Mouse (Mus musculus) monocyte, adult 59 days (primary cell): ENCODE data around the gene Tm6sf2. TPM values are rescaled to one million over a fixed set of nuclear protein-coding genes. Genes with fewer than 3 reads are reported as not detected.

Experiments
- total RNA-seq, 2 experiments: library from RNA; stranded (reverse); gene quantifications; one replicate each; pipeline ENCODE4 v1.2.4; 2023

Tm6sf2 gene
- total RNA-seq, result not detected

DNA sequence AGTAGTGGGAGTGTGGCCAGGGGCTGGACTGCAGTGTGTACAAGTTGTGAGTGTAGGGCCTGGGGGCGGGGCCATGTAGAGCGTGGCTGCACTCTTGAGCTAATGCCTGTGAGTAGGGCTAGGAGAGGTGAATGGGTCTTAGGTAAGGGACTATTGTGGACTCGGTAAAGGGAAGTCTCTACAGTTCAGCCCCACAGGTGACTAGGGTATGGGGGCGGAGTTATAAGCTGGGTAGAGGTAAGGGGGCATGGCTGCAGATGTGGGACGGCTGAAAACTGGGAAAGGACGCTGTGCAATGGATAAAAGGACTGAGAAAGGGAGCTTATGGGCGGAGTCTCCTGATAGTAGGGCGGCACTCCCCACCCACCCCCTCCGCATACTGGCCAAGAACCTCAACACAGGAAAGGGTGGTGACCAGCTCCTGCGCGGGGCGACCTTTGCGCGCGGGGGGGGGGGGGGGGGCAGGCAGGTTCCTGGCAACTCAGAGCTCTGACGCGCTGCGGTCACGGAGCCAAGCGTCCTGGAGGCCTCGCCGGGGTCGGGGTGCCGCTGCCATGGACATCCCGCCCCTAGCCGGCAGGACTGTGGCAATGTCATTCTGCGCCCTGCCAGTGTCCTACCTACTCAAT is at the start of gene Tm6sf2:
TSS of gene Tm6sf2 (plus strand) at position 484 of the 629 bp plus-strand sequence.

DNA sequence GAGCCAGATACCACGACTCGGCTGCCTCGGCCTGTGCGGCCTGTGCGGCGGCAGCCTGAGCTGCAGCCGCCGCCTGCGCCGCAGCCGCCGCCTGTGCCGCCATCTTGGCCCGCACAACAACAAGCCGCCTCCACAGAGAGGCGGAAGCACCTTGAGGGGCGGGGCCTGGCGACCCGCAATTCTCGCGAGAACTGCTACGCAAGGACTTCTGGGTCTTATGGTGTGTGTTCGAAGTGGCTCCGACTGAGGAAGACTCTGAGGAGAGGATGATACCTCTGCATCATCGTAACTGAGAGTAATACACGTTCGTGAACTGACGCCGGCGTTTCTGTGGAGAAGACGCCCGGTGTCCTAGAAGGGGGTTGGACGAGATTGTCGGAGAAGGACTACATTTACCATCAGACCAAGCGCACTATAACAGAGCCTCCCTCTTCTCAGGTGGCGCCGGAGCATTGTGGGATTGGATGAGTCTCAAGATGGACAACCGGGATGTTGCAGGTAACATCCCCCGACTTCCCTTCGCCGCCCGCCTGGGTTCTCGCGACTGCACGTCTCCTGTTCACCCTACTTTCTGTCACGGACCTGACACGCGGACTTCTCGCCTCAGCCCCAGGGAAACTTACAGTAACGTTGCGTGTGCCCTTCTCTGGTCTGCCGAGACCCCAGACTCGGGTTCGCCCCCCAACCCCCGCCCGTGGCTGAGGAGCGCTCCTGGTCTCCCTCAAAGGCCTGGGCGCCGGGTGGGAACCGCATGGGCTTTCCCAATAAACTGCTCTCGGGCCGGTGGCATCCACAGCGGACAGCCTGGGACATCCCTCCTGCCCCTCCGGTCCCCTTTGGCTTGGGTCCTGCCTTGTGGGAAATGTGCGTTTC is 29.9 kb upstream of the Tm6sf2 start, which contains the start of the genes Mau2 and Sugp1:
TSS of gene Mau2 (minus strand) at position 152 of the 873 bp plus-strand sequence.
TSS of gene Sugp1 (plus strand) at position 231 of the 873 bp plus-strand sequence.

DNA sequence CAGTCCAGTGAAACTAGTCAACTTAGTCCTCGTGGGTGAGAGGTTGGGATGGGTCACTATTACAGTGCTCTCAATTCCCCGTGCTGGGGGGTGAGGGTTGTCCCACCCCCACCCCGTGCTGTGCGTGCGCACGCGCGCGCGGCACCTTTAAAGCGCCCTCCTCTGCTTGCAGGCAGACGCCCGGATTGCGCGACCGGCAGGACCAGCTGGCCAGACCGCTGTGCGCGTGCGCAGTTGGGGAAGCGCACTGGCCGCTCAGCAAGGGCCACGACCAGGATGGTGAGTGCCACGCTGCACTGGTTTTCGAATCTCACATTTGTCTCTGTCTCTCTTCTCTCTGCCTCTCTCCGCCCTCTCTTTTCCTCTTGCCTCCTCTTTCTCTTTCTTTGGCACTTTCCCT is 10.6 kb downstream of the Tm6sf2 start, which contains the start of gene Hapln4:
TSS of gene Hapln4 (plus strand) at position 173 of the 400 bp plus-strand sequence.

DNA sequence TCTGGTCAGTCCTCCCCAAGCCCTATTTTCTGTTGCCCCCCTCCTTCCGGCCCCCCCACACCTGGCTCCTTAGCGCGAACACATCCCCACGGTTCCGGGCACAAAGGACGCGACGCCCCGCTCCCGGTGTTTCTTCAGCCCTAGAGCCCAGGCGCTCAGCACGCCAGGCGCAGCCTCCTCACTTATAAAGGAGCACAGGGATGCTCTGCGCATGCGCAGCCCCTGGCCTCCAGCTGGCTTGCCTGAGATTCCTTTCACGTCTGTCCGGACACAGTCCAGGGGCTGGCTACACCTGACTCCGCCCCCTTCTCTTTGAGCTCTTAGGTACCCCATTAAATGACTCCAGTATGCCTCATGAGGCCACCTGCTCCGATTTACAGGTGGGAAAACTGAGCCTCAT is 47.9 kb downstream of the Tm6sf2 start, which contains the start of gene Ncan:
TSS of gene Ncan (minus strand) at position 207 of the 400 bp plus-strand sequence.

Other genes starting within 250 kb of the Tm6sf2 start
- gene Pbx4, start 240.4 kb upstream of the Tm6sf2 start, total RNA-seq, result not detected
- not detected for gene Cilp2, start 185.2 kb upstream of the Tm6sf2 start, total RNA-seq
- gene Tssk6, start 170.7 kb upstream of the Tm6sf2 start, total RNA-seq, result 1 to 10 TPM; 1.1 to 3.2 TPM
- 10 to 100 TPM; 52.0 to 58.5 TPM for gene Ndufa13, start 170.4 kb upstream of the Tm6sf2 start, total RNA-seq
- gene Yjefn3, start 170.2 kb upstream of the Tm6sf2 start, total RNA-seq, result 1 to 10 TPM in 1 of 2 experiments, not detected in 1; 1.7 TPM
- gene Gatad2a, start 76.5 kb upstream of the Tm6sf2 start, total RNA-seq, result 10 to 100 TPM; 71.9 to 72.4 TPM
- 10 to 100 TPM; 90.3 to 90.9 TPM for gene Mau2, start 30.2 kb upstream of the Tm6sf2 start, total RNA-seq
- gene Sugp1, start 30.1 kb upstream of the Tm6sf2 start, total RNA-seq, result 10 to 100 TPM; 31.1 to 32.2 TPM
- not detected for gene Hapln4, start 10.5 kb downstream of the Tm6sf2 start, total RNA-seq
- not detected for gene Ncan, start 47.9 kb downstream of the Tm6sf2 start, total RNA-seq
- gene Nr2c2ap, start 58.4 kb downstream of the Tm6sf2 start, total RNA-seq, result 10 to 100 TPM; 23.5 to 26.6 TPM
- 10 to 100 TPM; 16.6 to 16.8 TPM for gene Rfxank, start 66.2 kb downstream of the Tm6sf2 start, total RNA-seq
- gene Borcs8, start 66.6 kb downstream of the Tm6sf2 start, total RNA-seq, result 10 to 100 TPM; 40.9 to 43.7 TPM
- 1 to 10 TPM in 1 of 2 experiments, under 1 TPM in 1; 0.37 to 1.6 TPM for gene Mef2b, start 66.8 kb downstream of the Tm6sf2 start, total RNA-seq
- 10 to 100 TPM; 30.3 to 40.8 TPM for gene Tmem161a, start 99.4 kb downstream of the Tm6sf2 start, total RNA-seq
- 1 to 10 TPM; 3.1 to 3.6 TPM for gene Slc25a42, start 139.4 kb downstream of the Tm6sf2 start, total RNA-seq
- gene Sugp2, start 161.3 kb downstream of the Tm6sf2 start, total RNA-seq, result 10 to 100 TPM; 32.9 to 34.4 TPM
- gene Armc6, start 161.5 kb downstream of the Tm6sf2 start, total RNA-seq, result 1 to 10 TPM; 3.6 to 8.7 TPM
- 10 to 100 TPM; 11.2 to 12.6 TPM for gene Homer3, start 209.9 kb downstream of the Tm6sf2 start, total RNA-seq
- gene Ddx49, start 229.6 kb downstream of the Tm6sf2 start, total RNA-seq, result 10 to 100 TPM; 45.8 to 47.9 TPM
- 100 to 1,000 TPM; 162 TPM for gene Cope, start 229.6 kb downstream of the Tm6sf2 start, total RNA-seq
- not detected for gene Cers1, start 242.9 kb downstream of the Tm6sf2 start, total RNA-seq